Mouse (Mus musculus): ENCODE data around the gene Olfr576. TPM values are rescaled to one million over a fixed set of nuclear protein-coding genes. Genes with fewer than 3 reads are reported as not detected.

Olfr576 gene
- total RNA-seq (2014; rRNA removed) (not detected in 2 replicates), polyA plus RNA-seq (2015; fragmentation: Nextera tagmentation; extraction: Ambion mirVana) (not detected in 2 replicates)

DNA sequence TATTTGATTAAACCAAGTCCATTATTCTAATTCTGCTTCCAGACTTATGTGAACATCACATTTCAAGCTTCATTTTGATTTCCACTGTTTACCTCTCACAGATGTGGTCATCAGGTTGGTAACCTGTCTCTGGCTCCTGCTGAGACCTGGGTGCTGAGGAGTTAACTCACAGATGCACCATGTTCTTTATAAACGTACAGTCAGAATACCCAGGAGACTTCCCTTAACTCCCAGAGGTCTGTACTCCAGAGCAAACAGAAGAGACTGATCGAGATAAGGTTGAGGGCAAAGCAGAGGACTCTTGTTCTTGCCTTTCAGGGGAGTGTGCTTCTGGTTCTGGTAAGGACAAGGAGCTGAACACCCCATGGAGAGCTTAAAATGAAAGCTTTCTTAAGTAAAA, at the start of gene Olfr576:
Olfr576 (plus strand) TSS at position 301 of the 400 bp plus-strand sequence.
- Histone ChIP-seq H3K4me1 (ENCODE audit: insufficient read depth) (no peaks in the 10 kb centered on the region), H3K4me3 (ENCODE audit: low read depth, low read length) (no peak within 1 kb of the TSS), H3K36me3 (ENCODE audit: insufficient read depth) (no peaks in the 10 kb centered on the region), H3K9ac (no peak within 1 kb of the TSS), H3K4me2 (ENCODE audit: low read depth) (no peak within 1 kb of the TSS), H3K9me3 (ENCODE audit: low read length) (no peaks in the 10 kb centered on the region), H3K27ac (ENCODE audit: low read depth, low read length) (no peak within 1 kb of the TSS), H3K27me3 (ENCODE audit: insufficient read depth, low read length) (no peaks in the 10 kb centered on the region)
- ATAC-seq (no peak), DNase-seq (no peak)
- no peak for TF ChIP-seq CTCF (IDR thresholded peaks at IDR 0.05; ENCODE audit: low read depth)
- 58% methylated on average over 2 of the region's 2 CpGs for WGBS

DNA sequence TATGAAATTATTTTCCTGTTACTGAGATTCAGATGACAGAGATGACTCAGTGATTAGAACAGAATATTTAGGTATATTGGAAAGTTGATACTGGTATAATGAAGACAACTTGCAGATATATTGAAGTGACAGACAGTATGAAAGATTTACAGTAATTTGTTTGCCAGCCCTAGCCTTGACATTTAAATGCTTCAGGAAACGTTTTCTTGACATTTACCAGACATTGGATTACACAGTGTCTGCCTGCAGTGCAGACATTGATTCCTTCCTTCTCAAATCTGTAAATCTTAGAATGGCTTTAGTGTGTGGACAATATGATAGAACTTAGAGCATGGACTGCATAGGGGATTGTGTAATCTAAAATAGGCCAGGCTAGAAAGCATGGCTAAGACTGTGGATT, 47.2 kb upstream of the Olfr576 start:
- TF ChIP-seq CTCF (IDR thresholded peaks at IDR 0.05; ENCODE audit: low read depth) = no peak
- no peak overlapping the region for H3K4me3 ChIP-seq (ENCODE audit: low read depth, low read length)
- no peak overlapping the region for H3K4me2 ChIP-seq (ENCODE audit: low read depth)
- no peaks in the 10 kb centered on the region for H3K9me3 ChIP-seq (ENCODE audit: low read length)
- no peaks in the 10 kb centered on the region for H3K36me3 ChIP-seq (ENCODE audit: insufficient read depth)
- peak; percentile 48; the same call in 1 of the 2 replicates for ATAC-seq
- no peak for DNase-seq
- 34% methylated on average over 1 of the region's 1 CpGs for WGBS
- no peaks in the 10 kb centered on the region for H3K4me1 ChIP-seq (ENCODE audit: insufficient read depth)
- no peak overlapping the region for H3K27ac ChIP-seq (ENCODE audit: low read depth, low read length)
- no peaks in the 10 kb centered on the region for H3K27me3 ChIP-seq (ENCODE audit: insufficient read depth, low read length)
- H3K9ac ChIP-seq = no peak overlapping the region

DNA sequence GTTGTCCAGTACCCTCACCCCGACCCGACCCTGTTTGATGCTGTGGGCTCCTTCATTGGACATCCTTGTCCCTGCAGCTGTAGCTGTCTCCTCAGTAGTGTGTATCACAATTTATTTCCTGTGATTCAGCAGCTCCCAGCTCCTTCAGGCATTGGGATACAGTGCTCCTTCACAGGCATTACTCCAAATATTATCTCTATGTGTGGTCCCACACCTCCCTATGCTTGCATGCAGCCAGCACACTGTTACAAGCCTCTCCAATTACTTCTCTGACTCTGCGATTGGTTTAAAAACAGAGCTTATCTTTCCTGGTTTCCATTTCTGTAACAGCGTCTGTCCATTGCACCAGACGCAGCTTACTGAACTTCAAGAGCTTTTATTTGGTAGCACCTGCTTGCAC, 46.1 kb upstream of the Olfr576 start:
- Histone ChIP-seq H3K27me3 (ENCODE audit: insufficient read depth, low read length) (no peaks in the 10 kb centered on the region), H3K4me3 (ENCODE audit: low read depth, low read length) (no peak overlapping the region), H3K4me1 (ENCODE audit: insufficient read depth) (no peaks in the 10 kb centered on the region), H3K9me3 (ENCODE audit: low read length) (no peaks in the 10 kb centered on the region), H3K4me2 (ENCODE audit: low read depth) (no peak overlapping the region), H3K27ac (ENCODE audit: low read depth, low read length) (no peak overlapping the region), H3K9ac (no peak overlapping the region), H3K36me3 (ENCODE audit: insufficient read depth) (no peaks in the 10 kb centered on the region)
- ATAC-seq (peak; percentile 25; the same call in 1 of the 2 replicates), DNase-seq (no peak)
- TF ChIP-seq CTCF (IDR thresholded peaks at IDR 0.05; ENCODE audit: low read depth) = no peak
- 80% methylated on average over 5 of the region's 5 CpGs for WGBS

GRCm38 (mm10) chr7:102917032-102917875, 45.2 kb upstream of the Olfr576 start, which contains the start of gene Olfr571:
TSS of gene Olfr571 (minus strand) at chr7:102917536.
- no peak within 1 kb of the TSS for H3K4me3 ChIP-seq (ENCODE audit: low read depth, low read length)
- no peak within 1 kb of the TSS for H3K4me2 ChIP-seq (ENCODE audit: low read depth)
- H3K9ac ChIP-seq = no peak within 1 kb of the TSS
- ATAC-seq (no peak), DNase-seq (no peak)
- H3K9me3 ChIP-seq (ENCODE audit: low read length) = no peaks in the 10 kb centered on the region
- TF ChIP-seq CTCF (IDR thresholded peaks at IDR 0.05; ENCODE audit: low read depth) = no peak
- no peak within 1 kb of the TSS for H3K27ac ChIP-seq (ENCODE audit: low read depth, low read length)
- no peaks in the 10 kb centered on the region for H3K4me1 ChIP-seq (ENCODE audit: insufficient read depth)
- WGBS = 66% methylated on average over 4 of the region's 4 CpGs
- H3K36me3 ChIP-seq (ENCODE audit: insufficient read depth) = no peaks in the 10 kb centered on the region
- no peaks in the 10 kb centered on the region for H3K27me3 ChIP-seq (ENCODE audit: insufficient read depth, low read length)

DNA sequence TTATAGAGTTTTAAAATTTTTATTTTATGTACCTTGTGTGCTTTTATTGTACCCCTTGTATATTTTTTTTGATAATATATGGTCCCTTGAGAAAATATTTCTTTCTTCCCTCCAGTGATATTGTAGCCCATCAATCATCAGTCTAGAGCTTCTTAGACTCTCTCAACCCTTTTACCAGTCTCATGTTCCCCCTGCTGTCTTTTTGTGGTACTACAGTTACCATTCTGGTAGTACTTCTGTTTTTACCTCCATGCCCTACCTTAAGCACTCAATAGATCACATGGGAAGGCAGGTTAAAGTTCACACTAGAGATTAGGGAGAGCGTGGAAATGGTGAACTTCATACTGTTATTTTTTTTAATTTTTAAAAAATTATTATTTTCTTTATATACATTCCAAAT, 42.8 kb upstream of the Olfr576 start:
- no peak overlapping the region for H3K27ac ChIP-seq (ENCODE audit: low read depth, low read length)
- H3K4me3 ChIP-seq (ENCODE audit: low read depth, low read length) = no peak overlapping the region
- ATAC-seq (peak; percentile 74; the same call in 1 of the 2 replicates), DNase-seq (peak; percentile 76)
- WGBS = 8% methylated on average over 1 of the region's 1 CpGs
- H3K36me3 ChIP-seq (ENCODE audit: insufficient read depth) = no peaks in the 10 kb centered on the region
- H3K9me3 ChIP-seq (ENCODE audit: low read length) = no peaks in the 10 kb centered on the region
- no peaks in the 10 kb centered on the region for H3K4me1 ChIP-seq (ENCODE audit: insufficient read depth)
- peak; percentile 81 for TF ChIP-seq CTCF (IDR thresholded peaks at IDR 0.05; ENCODE audit: low read depth)
- no peaks in the 10 kb centered on the region for H3K27me3 ChIP-seq (ENCODE audit: insufficient read depth, low read length)
- H3K4me2 ChIP-seq (ENCODE audit: low read depth) = no peak overlapping the region
- no peak overlapping the region for H3K9ac ChIP-seq

GRCm38 (mm10) chr7:102924109-102924508, 38.4 kb upstream of the Olfr576 start, which contains the start of gene Olfr572:
TSS of gene Olfr572 (plus strand) at chr7:102924409.
- Histone ChIP-seq H3K9me3 (ENCODE audit: low read length) (no peaks in the 10 kb centered on the region), H3K4me3 (ENCODE audit: low read depth, low read length) (no peak within 1 kb of the TSS), H3K4me1 (ENCODE audit: insufficient read depth) (no peaks in the 10 kb centered on the region), H3K27ac (ENCODE audit: low read depth, low read length) (no peak within 1 kb of the TSS), H3K4me2 (ENCODE audit: low read depth) (no peak within 1 kb of the TSS), H3K27me3 (ENCODE audit: insufficient read depth, low read length) (no peaks in the 10 kb centered on the region), H3K9ac (no peak within 1 kb of the TSS), H3K36me3 (ENCODE audit: insufficient read depth) (no peaks in the 10 kb centered on the region)
- no peak for TF ChIP-seq CTCF (IDR thresholded peaks at IDR 0.05; ENCODE audit: low read depth)
- no peak for ATAC-seq
- no peak for DNase-seq
- 61% methylated on average over 1 of the region's 1 CpGs for WGBS

GRCm38 (mm10) chr7:102927105-102927504, 35.4 kb upstream of the Olfr576 start:
- H3K4me2 ChIP-seq (ENCODE audit: low read depth) = no peak overlapping the region
- DNase-seq = no peak
- H3K9ac ChIP-seq = no peak overlapping the region
- H3K27me3 ChIP-seq (ENCODE audit: insufficient read depth, low read length) = no peaks in the 10 kb centered on the region
- no peak for TF ChIP-seq CTCF (IDR thresholded peaks at IDR 0.05; ENCODE audit: low read depth)
- no peak overlapping the region for H3K27ac ChIP-seq (ENCODE audit: low read depth, low read length)
- no peaks in the 10 kb centered on the region for H3K9me3 ChIP-seq (ENCODE audit: low read length)
- H3K4me1 ChIP-seq (ENCODE audit: insufficient read depth) = no peaks in the 10 kb centered on the region
- H3K36me3 ChIP-seq (ENCODE audit: insufficient read depth) = no peaks in the 10 kb centered on the region
- WGBS = 70% methylated on average over 3 of the region's 3 CpGs
- no peak for ATAC-seq
- no peak overlapping the region for H3K4me3 ChIP-seq (ENCODE audit: low read depth, low read length)

Data from forebrain, postnatal 0 days (tissue).